Mouse (Mus musculus): ENCODE measurements at regions not wholly inside any gene's neighbourhood (a gene's known extent, or its start where the extent isn't known, plus 50 kb on each side); places are given as distances from the start of the nearest gene placed in this dataset.

GRCm38 (mm10) chr13:34398847-34399246, 53.9 kb upstream of the Slc22a23 start:
- Histone ChIP-seq H3K27ac (no peak overlapping the region), H3K4me1 (ENCODE audit: control insufficient read depth, insufficient read depth, low read length) (no peaks in the 10 kb centered on the region; the same call in 1 of the 2 replicates)
- intact Hi-C loops (cut with DNase I): no loop called here

GRCm38 (mm10) chr13:34398061-34398787, 53.2 kb upstream of the Slc22a23 start:
- no peak overlapping the region for H3K27ac ChIP-seq

More at GRCm38 (mm10) chr13:34398847-34399246, 53.9 kb upstream of the Slc22a23 start:
- Histone ChIP-seq H3K9ac (ENCODE audit: low read depth, low read length) (no peak overlapping the region), H3K79me2 (replicated peaks; ENCODE audit: control insufficient read depth, insufficient read depth, low read length) (no peaks in the 10 kb centered on the region), H3K4me3 (no peak overlapping the region), H3K36me3 (ENCODE audit: control insufficient read depth, insufficient read depth, low read length) (no peaks in the 10 kb centered on the region), H3K27me3 (ENCODE audit: control insufficient read depth, insufficient read depth, low read length) (no peaks in the 10 kb centered on the region)
- no peak for TF ChIP-seq POLR2A (IDR thresholded peaks at IDR 0.05; ENCODE audit: insufficient read depth, low read depth, low read length)
- no peak for TF ChIP-seq EP300 (IDR thresholded peaks at IDR 0.05; ENCODE audit: insufficient read depth, low read depth, low read length)
- TF ChIP-seq CTCF (IDR thresholded peaks at IDR 0.05): no peak
- no peak for DNase-seq
- 63% methylated on average over 3 of the region's 3 CpGs for WGBS

GRCm38 (mm10) chr13:34395504-34395903, 50.5 kb upstream of the Slc22a23 start:
- no peak for DNase-seq
- Histone ChIP-seq H3K4me1 (ENCODE audit: control insufficient read depth, insufficient read depth, low read length) (no peaks in the 10 kb centered on the region; the same call in 1 of the 2 replicates), H3K4me3 (no peak overlapping the region), H3K9ac (ENCODE audit: low read depth, low read length) (no peak overlapping the region), H3K36me3 (ENCODE audit: control insufficient read depth, insufficient read depth, low read length) (no peaks in the 10 kb centered on the region), H3K27ac (no peak overlapping the region), H3K79me2 (replicated peaks; ENCODE audit: control insufficient read depth, insufficient read depth, low read length) (no peaks in the 10 kb centered on the region), H3K27me3 (ENCODE audit: control insufficient read depth, insufficient read depth, low read length) (no peaks in the 10 kb centered on the region)
- intact Hi-C loops (cut with DNase I): no loop called here
- no peak for TF ChIP-seq POLR2A (IDR thresholded peaks at IDR 0.05; ENCODE audit: insufficient read depth, low read depth, low read length)
- TF ChIP-seq EP300 (IDR thresholded peaks at IDR 0.05; ENCODE audit: insufficient read depth, low read depth, low read length): no peak
- no peak for TF ChIP-seq CTCF (IDR thresholded peaks at IDR 0.05)

More at GRCm38 (mm10) chr13:34398061-34398787, 53.2 kb upstream of the Slc22a23 start:
- H3K36me3 ChIP-seq (ENCODE audit: control insufficient read depth, insufficient read depth, low read length): no peaks in the 10 kb centered on the region
- H3K79me2 ChIP-seq (replicated peaks; ENCODE audit: control insufficient read depth, insufficient read depth, low read length): no peaks in the 10 kb centered on the region
- no peak for TF ChIP-seq POLR2A (IDR thresholded peaks at IDR 0.05; ENCODE audit: insufficient read depth, low read depth, low read length)
- TF ChIP-seq CTCF (IDR thresholded peaks at IDR 0.05): no peak
- TF ChIP-seq EP300 (IDR thresholded peaks at IDR 0.05; ENCODE audit: insufficient read depth, low read depth, low read length): no peak
- DNase-seq: no peak
- 30% methylated on average over 10 of the region's 10 CpGs for WGBS
- H3K9ac ChIP-seq (ENCODE audit: low read depth, low read length): no peak overlapping the region
- intact Hi-C loops (cut with DNase I): no loop called here
- H3K27me3 ChIP-seq (ENCODE audit: control insufficient read depth, insufficient read depth, low read length): no peaks in the 10 kb centered on the region
- H3K4me1 ChIP-seq (ENCODE audit: control insufficient read depth, insufficient read depth, low read length): no peaks in the 10 kb centered on the region; the same call in 1 of the 2 replicates
- no peak overlapping the region for H3K4me3 ChIP-seq

- intact Hi-C loops (cut with DNase I): no loop called here
- 57% methylated on average over 1 of the region's 1 CpGs for WGBS
- no peaks in the 10 kb centered on the region for H3K27me3 ChIP-seq (ENCODE audit: control insufficient read depth, insufficient read depth, low read length)
- no peak for DNase-seq
- H3K4me1 ChIP-seq (ENCODE audit: control insufficient read depth, insufficient read depth, low read length): no peaks in the 10 kb centered on the region; the same call in 1 of the 2 replicates
- H3K9ac ChIP-seq (ENCODE audit: low read depth, low read length): no peak overlapping the region
- no peak overlapping the region for H3K27ac ChIP-seq
- no peaks in the 10 kb centered on the region for H3K36me3 ChIP-seq (ENCODE audit: control insufficient read depth, insufficient read depth, low read length)
- no peaks in the 10 kb centered on the region for H3K79me2 ChIP-seq (replicated peaks; ENCODE audit: control insufficient read depth, insufficient read depth, low read length)
- TF ChIP-seq EP300 (IDR thresholded peaks at IDR 0.05; ENCODE audit: insufficient read depth, low read depth, low read length) (no peak), CTCF (IDR thresholded peaks at IDR 0.05) (no peak), POLR2A (IDR thresholded peaks at IDR 0.05; ENCODE audit: insufficient read depth, low read depth, low read length) (no peak)
- no peak overlapping the region for H3K4me3 ChIP-seq
These were observed 50.0 kb upstream of the Slc22a23 start for GRCm38 (mm10) chr13:34395010-34395409.

Measured in heart, adult 2 months (tissue).